Mouse (Mus musculus): ENCODE data around the gene Zkscan6. TPM values are rescaled to one million over a fixed set of nuclear protein-coding genes. Genes with fewer than 3 reads are reported as not detected.

Zkscan6 gene
- 10.6 and 15.2 TPM in 2 replicates for polyA plus RNA-seq (2014; fragmentation: Nextera tagmentation; extraction: Ambion mirVana)

DNA sequence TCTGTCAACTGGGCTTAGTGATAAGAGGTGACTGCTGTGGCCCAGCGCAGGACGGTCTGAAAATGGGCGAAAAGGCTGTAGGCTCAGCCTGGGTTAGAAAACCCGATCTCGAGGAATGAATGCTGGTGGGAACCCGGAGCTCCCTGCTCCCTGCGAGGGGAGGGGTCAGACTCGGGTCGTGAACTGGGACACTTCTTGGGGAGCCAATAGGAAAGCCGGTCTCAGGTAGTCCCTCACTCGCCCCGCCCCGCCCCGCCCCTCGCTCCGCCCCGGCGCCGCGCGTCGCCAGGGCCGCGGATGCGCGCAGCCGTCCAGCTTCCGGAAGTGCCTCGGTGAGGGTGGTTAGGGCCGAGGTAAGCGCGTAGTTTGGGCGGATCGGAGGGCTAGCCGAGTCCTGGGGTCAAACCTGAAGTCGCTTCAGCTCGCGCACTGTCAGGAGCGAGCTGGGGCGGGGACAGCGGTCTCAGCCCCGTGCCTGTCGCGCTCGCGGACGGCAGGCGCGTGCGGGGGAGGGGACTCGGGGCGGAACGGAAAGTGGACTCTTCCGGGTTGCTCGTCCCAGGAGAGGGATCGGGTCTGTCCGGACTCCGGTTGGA lies at the start of gene Zkscan6:
Gene Zkscan6, plus strand, starts transcription at position 267 of the 596 bp plus-strand sequence.
- H3K27ac ChIP-seq (ENCODE audit: low read depth, low read length), result peak within 1 kb of the TSS; percentile 81
- H3K27me3 ChIP-seq (ENCODE audit: control insufficient read depth, insufficient read depth, low read length), result no peaks in the 10 kb centered on the region
- under 1% methylated on average over 50 of the region's 58 CpGs for WGBS
- peak; percentile 93 for DNase-seq (ENCODE audit: low spot score)
- peak within 1 kb of the TSS; percentile 91 for H3K4me2 ChIP-seq (replicated peaks; ENCODE audit: low read depth, low read length)
- ATAC-seq (ENCODE audit: low FRiP score), result peak; percentile 98
- no peaks in the 10 kb centered on the region for H3K36me3 ChIP-seq (ENCODE audit: control insufficient read depth, insufficient read depth, low read length)
- peak within 1 kb of the TSS; percentile 54 for H3K9ac ChIP-seq (ENCODE audit: low read depth, low read length)
- H3K4me3 ChIP-seq (ENCODE audit: low read depth, low read length), result peak within 1 kb of the TSS; percentile 80
- H3K4me1 ChIP-seq (replicated peaks; ENCODE audit: control insufficient read depth, insufficient read depth, low read length), result no peaks in the 10 kb centered on the region
- H3K9me3 ChIP-seq (ENCODE audit: control insufficient read depth, low read length), result no peaks in the 10 kb centered on the region

DNA sequence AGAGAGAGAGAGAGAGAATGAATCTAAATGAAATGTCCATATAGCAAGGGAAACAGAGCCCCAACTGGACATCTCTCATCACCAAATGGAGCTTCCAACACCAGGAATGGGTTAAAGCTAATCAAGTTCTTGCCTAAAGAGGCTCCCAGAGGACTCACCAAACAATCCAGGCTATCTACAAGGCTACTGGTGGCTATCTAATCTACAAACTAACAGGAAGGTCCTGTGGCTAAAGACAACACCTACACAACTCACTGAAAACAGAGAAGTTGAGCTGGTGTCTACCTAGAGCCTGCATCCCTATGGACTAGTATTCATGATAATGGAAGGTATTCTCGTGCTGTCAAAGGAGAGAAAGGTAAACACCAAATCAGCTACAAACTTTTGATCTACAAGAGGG lies 47.6 kb upstream of the Zkscan6 start:
- H3K4me2 ChIP-seq (replicated peaks; ENCODE audit: low read depth, low read length), result no peak overlapping the region
- no peak overlapping the region for H3K27ac ChIP-seq (ENCODE audit: low read depth, low read length)
- H3K4me1 ChIP-seq (replicated peaks; ENCODE audit: control insufficient read depth, insufficient read depth, low read length), result no peaks in the 10 kb centered on the region
- DNase-seq (ENCODE audit: low spot score), result no peak
- H3K9ac ChIP-seq (ENCODE audit: low read depth, low read length), result no peak overlapping the region
- no peaks in the 10 kb centered on the region for H3K36me3 ChIP-seq (ENCODE audit: control insufficient read depth, insufficient read depth, low read length)
- H3K27me3 ChIP-seq (ENCODE audit: control insufficient read depth, insufficient read depth, low read length), result no peaks in the 10 kb centered on the region
- no peak for ATAC-seq (ENCODE audit: low FRiP score)
- WGBS, result 89% methylated on average over 1 of the region's 1 CpGs
- H3K9me3 ChIP-seq (ENCODE audit: control insufficient read depth, low read length), result no peaks in the 10 kb centered on the region
- no peak overlapping the region for H3K4me3 ChIP-seq (ENCODE audit: low read depth, low read length)

DNA sequence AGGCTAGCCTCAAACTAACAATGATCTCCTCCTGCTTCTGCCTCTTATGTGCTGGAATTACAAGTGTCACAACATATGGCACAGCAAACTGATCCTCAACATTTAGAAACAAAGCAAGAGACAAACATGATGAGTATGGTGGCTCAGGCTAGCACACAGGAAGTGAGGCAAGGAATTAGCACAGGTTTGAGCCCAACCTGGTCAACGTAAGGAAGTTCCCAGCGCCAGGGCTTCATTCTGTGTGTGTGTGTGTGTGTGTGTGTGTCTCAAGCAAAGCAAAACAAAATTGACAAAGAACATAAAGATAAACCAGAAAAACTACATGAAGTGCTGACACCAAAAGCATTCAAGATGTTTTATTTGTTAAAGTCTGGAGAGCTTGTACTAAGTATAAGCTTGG lies 46.1 kb upstream of the Zkscan6 start:
- no peak for ATAC-seq (ENCODE audit: low FRiP score)
- no peak for DNase-seq (ENCODE audit: low spot score)
- no peaks in the 10 kb centered on the region for H3K4me1 ChIP-seq (replicated peaks; ENCODE audit: control insufficient read depth, insufficient read depth, low read length)
- no peaks in the 10 kb centered on the region for H3K9me3 ChIP-seq (ENCODE audit: control insufficient read depth, low read length)
- no peak overlapping the region for H3K4me3 ChIP-seq (ENCODE audit: low read depth, low read length)
- H3K27ac ChIP-seq (ENCODE audit: low read depth, low read length), result no peak overlapping the region
- no peaks in the 10 kb centered on the region for H3K27me3 ChIP-seq (ENCODE audit: control insufficient read depth, insufficient read depth, low read length)
- H3K9ac ChIP-seq (ENCODE audit: low read depth, low read length), result no peak overlapping the region
- no peaks in the 10 kb centered on the region for H3K36me3 ChIP-seq (ENCODE audit: control insufficient read depth, insufficient read depth, low read length)
- WGBS, result 87% methylated on average over 2 of the region's 2 CpGs
- H3K4me2 ChIP-seq (replicated peaks; ENCODE audit: low read depth, low read length), result no peak overlapping the region

DNA sequence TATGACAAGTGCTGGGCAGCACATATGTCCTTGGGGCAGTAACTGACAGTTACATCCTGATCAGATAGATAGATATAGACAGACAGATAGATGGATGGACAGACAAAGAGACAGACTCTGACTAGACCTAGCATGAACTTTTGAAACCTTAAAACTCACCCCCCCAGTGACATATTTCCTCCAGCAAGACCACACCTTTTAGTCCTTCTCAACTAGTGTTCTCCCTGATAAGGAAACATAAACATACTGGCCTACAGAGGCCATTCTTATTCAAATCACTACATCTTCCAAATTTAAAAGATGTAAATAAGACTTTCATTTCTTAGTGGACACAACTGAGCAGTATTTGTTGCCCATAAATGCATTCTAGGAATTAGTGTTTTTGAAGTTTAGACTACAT lies 38.5 kb upstream of the Zkscan6 start:
- Histone ChIP-seq H3K4me2 (replicated peaks; ENCODE audit: low read depth, low read length) (no peak overlapping the region), H3K9me3 (ENCODE audit: control insufficient read depth, low read length) (no peaks in the 10 kb centered on the region), H3K36me3 (ENCODE audit: control insufficient read depth, insufficient read depth, low read length) (no peaks in the 10 kb centered on the region), H3K4me1 (replicated peaks; ENCODE audit: control insufficient read depth, insufficient read depth, low read length) (no peaks in the 10 kb centered on the region), H3K27me3 (ENCODE audit: control insufficient read depth, insufficient read depth, low read length) (no peaks in the 10 kb centered on the region), H3K4me3 (ENCODE audit: low read depth, low read length) (no peak overlapping the region), H3K9ac (ENCODE audit: low read depth, low read length) (no peak overlapping the region), H3K27ac (ENCODE audit: low read depth, low read length) (no peak overlapping the region)
- no peak for DNase-seq (ENCODE audit: low spot score)
- no peak for ATAC-seq (ENCODE audit: low FRiP score)

DNA sequence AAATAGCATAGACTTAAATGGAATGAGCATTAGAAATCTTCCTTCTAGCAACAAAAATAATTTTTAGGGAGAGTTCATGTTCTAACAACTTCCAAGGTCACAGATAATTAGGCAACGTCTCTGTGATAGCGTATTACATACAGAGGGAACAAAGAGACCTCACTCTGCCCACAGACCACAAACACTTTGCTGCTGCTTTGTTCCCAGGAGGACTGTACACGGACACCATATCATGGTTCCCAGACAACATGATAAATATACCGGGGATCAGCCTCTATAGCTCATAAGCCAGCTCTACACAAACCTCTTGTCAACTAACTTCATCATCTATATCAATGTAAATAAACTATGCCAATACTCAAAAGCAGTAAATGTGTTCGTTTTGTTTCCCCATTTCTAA lies 37.0 kb upstream of the Zkscan6 start:
- Histone ChIP-seq H3K27ac (ENCODE audit: low read depth, low read length) (no peak overlapping the region), H3K4me3 (ENCODE audit: low read depth, low read length) (no peak overlapping the region), H3K9me3 (ENCODE audit: control insufficient read depth, low read length) (no peaks in the 10 kb centered on the region), H3K4me2 (replicated peaks; ENCODE audit: low read depth, low read length) (no peak overlapping the region), H3K27me3 (ENCODE audit: control insufficient read depth, insufficient read depth, low read length) (no peaks in the 10 kb centered on the region), H3K4me1 (replicated peaks; ENCODE audit: control insufficient read depth, insufficient read depth, low read length) (no peaks in the 10 kb centered on the region), H3K9ac (ENCODE audit: low read depth, low read length) (no peak overlapping the region), H3K36me3 (ENCODE audit: control insufficient read depth, insufficient read depth, low read length) (no peaks in the 10 kb centered on the region)
- 76% methylated on average over 5 of the region's 5 CpGs for WGBS
- ATAC-seq (ENCODE audit: low FRiP score) (no peak), DNase-seq (ENCODE audit: low spot score) (no peak)

DNA sequence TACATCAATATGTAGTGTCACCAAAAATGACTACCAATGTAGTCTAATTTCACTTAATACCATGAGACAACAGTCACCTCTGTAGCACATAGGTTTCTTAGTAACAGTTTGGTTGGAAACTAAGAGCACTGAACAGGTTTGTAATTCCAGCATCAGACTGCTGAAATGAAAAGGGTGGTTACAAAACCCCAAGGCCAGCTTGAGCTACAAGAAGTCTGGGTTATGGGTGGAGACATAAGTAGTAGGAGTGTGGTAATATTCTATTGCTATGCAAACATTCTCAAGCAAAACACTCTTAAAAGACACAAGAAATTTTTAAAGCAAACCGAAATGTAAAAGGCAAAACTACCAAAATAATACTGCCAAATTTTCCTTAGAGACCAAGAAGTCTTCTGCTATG lies 35.4 kb upstream of the Zkscan6 start:
- H3K4me2 ChIP-seq (replicated peaks; ENCODE audit: low read depth, low read length), result no peak overlapping the region
- H3K36me3 ChIP-seq (ENCODE audit: control insufficient read depth, insufficient read depth, low read length), result no peaks in the 10 kb centered on the region
- no peak for DNase-seq (ENCODE audit: low spot score)
- no peaks in the 10 kb centered on the region for H3K27me3 ChIP-seq (ENCODE audit: control insufficient read depth, insufficient read depth, low read length)
- H3K9me3 ChIP-seq (ENCODE audit: control insufficient read depth, low read length), result no peaks in the 10 kb centered on the region
- WGBS, result 94% methylated on average over 1 of the region's 1 CpGs
- no peaks in the 10 kb centered on the region for H3K4me1 ChIP-seq (replicated peaks; ENCODE audit: control insufficient read depth, insufficient read depth, low read length)
- ATAC-seq (ENCODE audit: low FRiP score), result no peak
- H3K9ac ChIP-seq (ENCODE audit: low read depth, low read length), result no peak overlapping the region
- no peak overlapping the region for H3K27ac ChIP-seq (ENCODE audit: low read depth, low read length)
- H3K4me3 ChIP-seq (ENCODE audit: low read depth, low read length), result no peak overlapping the region

DNA sequence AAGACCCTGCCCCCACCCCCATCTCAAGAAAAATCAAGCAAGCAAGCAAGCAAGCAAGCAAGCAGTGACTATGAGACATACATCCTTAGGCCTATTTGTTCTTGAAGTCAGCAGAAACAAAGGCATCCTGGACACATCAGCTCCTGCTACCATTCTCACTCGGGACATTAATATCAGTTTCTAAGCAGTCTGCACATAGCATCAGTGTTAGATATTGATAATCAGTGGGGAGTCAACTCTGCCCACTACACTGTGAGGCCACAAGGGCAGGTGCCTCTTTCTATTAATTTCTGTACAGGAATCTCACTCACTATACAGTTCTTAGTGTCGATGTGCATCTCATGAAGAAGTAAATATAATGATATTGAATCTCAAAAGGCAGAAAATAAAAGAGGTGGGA lies 33.4 kb upstream of the Zkscan6 start:
- H3K27me3 ChIP-seq (ENCODE audit: control insufficient read depth, insufficient read depth, low read length), result no peaks in the 10 kb centered on the region
- H3K4me3 ChIP-seq (ENCODE audit: low read depth, low read length), result no peak overlapping the region
- DNase-seq (ENCODE audit: low spot score) (no peak), ATAC-seq (ENCODE audit: low FRiP score) (no peak)
- 86% methylated on average over 2 of the region's 2 CpGs for WGBS
- H3K9me3 ChIP-seq (ENCODE audit: control insufficient read depth, low read length), result no peaks in the 10 kb centered on the region
- no peak overlapping the region for H3K4me2 ChIP-seq (replicated peaks; ENCODE audit: low read depth, low read length)
- no peak overlapping the region for H3K27ac ChIP-seq (ENCODE audit: low read depth, low read length)
- H3K36me3 ChIP-seq (ENCODE audit: control insufficient read depth, insufficient read depth, low read length), result no peaks in the 10 kb centered on the region
- no peaks in the 10 kb centered on the region for H3K4me1 ChIP-seq (replicated peaks; ENCODE audit: control insufficient read depth, insufficient read depth, low read length)
- no peak overlapping the region for H3K9ac ChIP-seq (ENCODE audit: low read depth, low read length)

DNA sequence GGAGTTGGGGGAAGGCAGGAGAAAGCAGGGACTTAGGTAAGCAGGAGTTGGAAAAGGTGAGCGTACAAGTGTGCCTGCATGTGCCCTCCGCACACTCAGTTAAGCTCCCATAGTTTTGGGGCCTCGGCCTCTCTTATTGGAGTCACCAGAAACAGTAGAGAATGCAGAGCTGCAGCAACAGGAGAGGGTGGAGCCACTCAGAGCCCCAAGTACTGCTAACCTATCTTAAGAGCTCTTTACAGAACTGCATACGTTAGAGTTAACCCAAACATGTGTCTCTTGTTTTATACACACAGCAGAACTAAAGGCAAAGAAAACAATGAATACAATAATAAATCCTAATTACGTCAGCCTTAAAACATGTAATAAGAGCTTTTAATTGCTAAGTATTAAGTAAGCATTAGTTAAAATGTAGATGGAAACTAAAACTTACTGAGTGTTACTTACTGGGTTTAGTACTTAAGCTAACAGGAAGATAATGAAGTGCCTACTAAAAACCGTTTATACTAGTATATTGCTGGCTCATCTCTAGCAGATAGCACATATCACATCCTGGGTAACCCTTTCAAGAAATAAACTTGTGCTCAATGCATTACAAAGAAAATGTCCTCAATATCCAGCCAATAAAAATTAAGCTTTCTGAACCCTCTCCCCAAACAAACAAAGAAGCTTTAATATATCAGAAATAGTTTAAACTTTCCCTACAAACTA lies 32.9 kb upstream of the Zkscan6 start:
- H3K9ac ChIP-seq (ENCODE audit: low read depth, low read length), result no peak overlapping the region
- no peak overlapping the region for H3K4me2 ChIP-seq (replicated peaks; ENCODE audit: low read depth, low read length)
- DNase-seq (ENCODE audit: low spot score) (no peak), ATAC-seq (ENCODE audit: low FRiP score) (no peak)
- H3K36me3 ChIP-seq (ENCODE audit: control insufficient read depth, insufficient read depth, low read length), result no peaks in the 10 kb centered on the region
- WGBS, result 85% methylated on average over 6 of the region's 6 CpGs
- H3K4me3 ChIP-seq (ENCODE audit: low read depth, low read length), result no peak overlapping the region
- no peaks in the 10 kb centered on the region for H3K27me3 ChIP-seq (ENCODE audit: control insufficient read depth, insufficient read depth, low read length)
- H3K27ac ChIP-seq (ENCODE audit: low read depth, low read length), result no peak overlapping the region
- H3K9me3 ChIP-seq (ENCODE audit: control insufficient read depth, low read length), result no peaks in the 10 kb centered on the region
- H3K4me1 ChIP-seq (replicated peaks; ENCODE audit: control insufficient read depth, insufficient read depth, low read length), result no peaks in the 10 kb centered on the region

DNA sequence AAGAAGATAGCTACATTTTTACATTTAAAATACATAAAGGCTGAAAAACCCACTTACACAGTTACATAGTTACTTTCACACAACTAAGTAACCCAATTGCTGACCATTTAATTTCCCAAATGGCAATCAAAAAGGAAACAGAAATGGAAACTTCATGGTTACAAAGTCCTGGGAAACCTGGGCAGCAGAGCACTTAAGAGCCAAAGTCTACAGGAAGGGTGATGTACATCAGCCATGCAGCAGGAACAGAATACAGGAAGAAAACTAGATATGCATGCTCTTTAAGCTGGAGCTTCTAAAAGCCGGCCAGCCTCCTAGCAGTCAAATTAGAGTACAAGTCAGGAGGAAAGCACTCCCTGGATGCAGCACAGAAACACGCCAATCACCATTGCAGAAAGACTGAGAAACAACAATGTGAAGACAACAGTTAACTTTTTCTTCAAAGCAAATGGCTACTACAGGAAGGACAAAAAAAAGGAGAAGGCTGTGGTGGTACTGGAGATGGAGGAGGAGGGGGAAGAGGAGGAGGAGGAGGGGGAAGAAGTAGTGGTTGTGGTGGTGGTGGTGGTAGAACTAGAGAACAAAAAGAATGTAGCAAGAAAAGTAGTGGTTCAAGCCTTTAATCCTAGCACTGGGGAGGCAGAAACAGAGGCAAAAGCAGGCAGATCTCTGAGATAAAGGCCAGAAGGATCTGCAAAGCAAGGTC lies 29.9 kb upstream of the Zkscan6 start:
- Histone ChIP-seq H3K36me3 (ENCODE audit: control insufficient read depth, insufficient read depth, low read length) (no peaks in the 10 kb centered on the region), H3K4me2 (replicated peaks; ENCODE audit: low read depth, low read length) (no peak overlapping the region), H3K27me3 (ENCODE audit: control insufficient read depth, insufficient read depth, low read length) (no peaks in the 10 kb centered on the region), H3K27ac (ENCODE audit: low read depth, low read length) (no peak overlapping the region), H3K9ac (ENCODE audit: low read depth, low read length) (no peak overlapping the region), H3K4me3 (ENCODE audit: low read depth, low read length) (no peak overlapping the region), H3K9me3 (ENCODE audit: control insufficient read depth, low read length) (no peaks in the 10 kb centered on the region), H3K4me1 (replicated peaks; ENCODE audit: control insufficient read depth, insufficient read depth, low read length) (no peaks in the 10 kb centered on the region)
- 68% methylated on average over 2 of the region's 2 CpGs for WGBS
- DNase-seq (ENCODE audit: low spot score) (no peak), ATAC-seq (ENCODE audit: low FRiP score) (no peak)

Measured in hindbrain, embryonic 11.5 days (tissue).